Mouse (Mus musculus) bone marrow, adult 2 months (tissue): ENCODE results near the gene Ndrg3.

Source experiments
- CTCF ChIP-seq: fragments of 200-500 bp; IDR thresholded peaks from 2 replicates; pipeline ENCODE4 v1.5.1; 2011; ENCODE audit warnings: low read length, control low read depth; ENCODE audit not compliant: control insufficient read depth, insufficient read depth
- POLR2A ChIP-seq: fragments of 200-500 bp; IDR thresholded peaks from 2 replicates; pipeline ENCODE4 v1.6.1; 2011; ENCODE audit warnings: low read depth, mild to moderate bottlenecking, control low read depth, low read length, borderline replicate concordance; ENCODE audit not compliant: control insufficient read depth

- no peak for TF ChIP-seq POLR2A
- no peak for TF ChIP-seq CTCF
Observed at GRCm38 (mm10) chr2:157010634-157011310, 18.9 kb upstream of the Ndrg3 start.
